Comparison of ENCODE assay signal across 27 mouse cellular contexts in genomic region chr5:22253318-22253717, GRCm38 (mm10).
DNase-seq lines count a peak whose midpoint lies in the region; ATAC-seq and TF ChIP-seq lines count a peak whose summit lies in the region.
"Had no signal": no experiment of that assay in that cellular context is flagged by ENCODE, and none has a peak within 500 bp of the region (broad histone marks: within the 10 kb centered on the region; RNA-seq: fewer than 3 reads in every experiment).

No protein-coding gene starts in this region.

- TF ChIP-seq CTCF in hindbrain, postnatal 0 days (IDR thresholded peaks at IDR 0.05; ENCODE audit: low read depth), result no peak
- no peak for TF ChIP-seq CTCF in cerebellum, adult 2 months (IDR thresholded peaks at IDR 0.05; ENCODE audit: borderline replicate concordance, insufficient read depth, low read depth, low read length)

- peaks cover 4% of the 10 kb centered on the region; the same call in 1 of the 2 replicates for H3K4me1 ChIP-seq in hindbrain, postnatal 0 days (ENCODE audit: insufficient read depth, low read length)
- H3K4me1 ChIP-seq in hindbrain, embryonic 13.5 days (replicated peaks), result peaks cover 5% of the 10 kb centered on the region; the same call in 1 of the 2 replicates
- peaks cover 20% of the 10 kb centered on the region for H3K4me1 ChIP-seq in cerebellum, adult 2 months (ENCODE audit: control insufficient read depth, insufficient read depth, low read length)
- H3K4me1 ChIP-seq in kidney, embryonic 14.5 days (ENCODE audit: control insufficient read depth, insufficient read depth, low read length), result no peaks in the 10 kb centered on the region
- H3K4me1 ChIP-seq in midbrain, embryonic 11.5 days (ENCODE audit: control insufficient read depth, insufficient read depth, low read length), result no peaks in the 10 kb centered on the region; the same call in 1 of the 2 replicates
- H3K4me1 ChIP-seq: embryonic facial prominence, embryonic 10.5 days; embryonic facial prominence, embryonic 15.5 days; heart, embryonic 12.5 days; kidney, embryonic 15.5 days; liver, embryonic 15.5 days; lung, embryonic 15.5 days had no signal

- H3K27ac ChIP-seq in hindbrain, postnatal 0 days, result no peak overlapping the region
- H3K27ac ChIP-seq in hindbrain, embryonic 13.5 days, result no peak overlapping the region
- H3K27ac ChIP-seq in cerebellum, adult 2 months (ENCODE audit: insufficient read depth, low read length), result peak overlapping the region; percentile 14
- H3K27ac ChIP-seq in kidney, embryonic 14.5 days (ENCODE audit: low read depth, low read length), result no peak overlapping the region
- no peak overlapping the region for H3K27ac ChIP-seq in midbrain, embryonic 11.5 days (ENCODE audit: low read depth, low read length)
- H3K27ac ChIP-seq: embryonic facial prominence, embryonic 10.5 days; embryonic facial prominence, embryonic 15.5 days; kidney, embryonic 15.5 days; layer of hippocampus, adult 2 months; liver, embryonic 15.5 days; lung, embryonic 15.5 days; midbrain, embryonic 12.5 days had no signal

- 0 out of 2 replicates have a peak, but pooled peaks have one; percentile 43 for ATAC-seq in hindbrain, postnatal 0 days
- ATAC-seq in hindbrain, embryonic 13.5 days (ENCODE audit: low FRiP score), result no peak
- ATAC-seq in cerebellum, adult (ENCODE audit: insufficient number of reproducible peaks, low FRiP score, low TSS enrichment), result peak; percentile 85
- ATAC-seq in kidney, embryonic 14.5 days (ENCODE audit: low FRiP score, low TSS enrichment), result no peak
- no peak for ATAC-seq in midbrain, embryonic 11.5 days (ENCODE audit: low FRiP score)
- ATAC-seq: CD4-positive, CD25-positive, alpha-beta regulatory T cell, adult 4 months; forebrain, embryonic 14.5 days; intestine, postnatal 0 days had no signal

- WGBS in hindbrain, postnatal 0 days, result 63% methylated on average over 6 of the region's 6 CpGs
- WGBS in hindbrain, embryonic 13.5 days, result 90% methylated on average over 6 of the region's 6 CpGs
- 20% methylated on average over 6 of the region's 6 CpGs for WGBS in cerebellum, adult 2 months
- WGBS in kidney, embryonic 14.5 days, result 94% methylated on average over 6 of the region's 6 CpGs
- WGBS in midbrain, embryonic 11.5 days, result 92% methylated on average over 6 of the region's 6 CpGs

- no peak overlapping the region for H3K4me3 ChIP-seq in hindbrain, postnatal 0 days (ENCODE audit: low read length)
- H3K4me3 ChIP-seq in hindbrain, embryonic 13.5 days, result no peak overlapping the region
- no peak overlapping the region for H3K4me3 ChIP-seq in cerebellum, adult 2 months (replicated peaks; ENCODE audit: insufficient read depth, low read depth, low read length)
- H3K4me3 ChIP-seq in kidney, embryonic 14.5 days (ENCODE audit: low read length), result no peak overlapping the region
- H3K4me3 ChIP-seq in midbrain, embryonic 11.5 days (ENCODE audit: low read depth, low read length), result no peak overlapping the region
- H3K4me3 ChIP-seq: embryonic facial prominence, embryonic 10.5 days; embryonic facial prominence, embryonic 15.5 days; heart, embryonic 12.5 days; kidney, embryonic 15.5 days; layer of hippocampus, adult 2 months; liver, embryonic 15.5 days; lung, embryonic 15.5 days; midbrain, embryonic 12.5 days had no signal

- no peak overlapping the region for H3K9ac ChIP-seq in hindbrain, postnatal 0 days (replicated peaks; ENCODE audit: low read length)
- no peak overlapping the region for H3K9ac ChIP-seq in hindbrain, embryonic 13.5 days
- no peak overlapping the region for H3K9ac ChIP-seq in kidney, embryonic 14.5 days (ENCODE audit: low read depth, low read length)
- no peak overlapping the region for H3K9ac ChIP-seq in midbrain, embryonic 11.5 days (ENCODE audit: low read length)
- H3K9ac ChIP-seq: embryonic facial prominence, embryonic 15.5 days; heart, embryonic 12.5 days; kidney, embryonic 15.5 days; liver, embryonic 15.5 days; lung, embryonic 15.5 days; midbrain, embryonic 12.5 days had no signal

- intact Hi-C loops in left cerebral cortex, postnatal 10 days (cut with DNase I), result no loop called here

- peak; percentile 35 for DNase-seq in hindbrain, postnatal 0 days (ENCODE audit: low spot score)
- peak; percentile 83 to 91 for DNase-seq in cerebellum, adult 2 months
- DNase-seq in cerebellum, postnatal 14 days, result peak; percentile 82 to 87
- no peak for DNase-seq in midbrain, embryonic 11.5 days (ENCODE audit: low spot score, missing footprints)
- DNase-seq in left cerebral cortex, postnatal 10 days (ENCODE audit: extremely low spot score in 1 of 2, low spot score in 2 of 2), result no peak
- DNase-seq: adrenal gland, postnatal 14 days; gastrocnemius, postnatal 25 days; heart, adult 18-20 months; heart, postnatal 4 days; kidney, postnatal 25 days; retina, postnatal 1 day; right cerebral cortex, postnatal 14 days; thymus, postnatal 4 days had no signal

- no peaks in the 10 kb centered on the region for H3K27me3 ChIP-seq in hindbrain, postnatal 0 days (ENCODE audit: insufficient read depth, low read length)
- no peaks in the 10 kb centered on the region for H3K27me3 ChIP-seq in hindbrain, embryonic 13.5 days
- H3K27me3 ChIP-seq in cerebellum, adult 2 months (ENCODE audit: control insufficient read depth, insufficient read depth, low read length), result no peaks in the 10 kb centered on the region
- no peaks in the 10 kb centered on the region for H3K27me3 ChIP-seq in kidney, embryonic 14.5 days (ENCODE audit: control insufficient read depth, insufficient read depth, low read length)
- H3K27me3 ChIP-seq in midbrain, embryonic 11.5 days (ENCODE audit: control insufficient read depth, insufficient read depth, low read length), result no peaks in the 10 kb centered on the region
- H3K27me3 ChIP-seq: embryonic facial prominence, embryonic 15.5 days; heart, embryonic 12.5 days; kidney, embryonic 15.5 days; liver, embryonic 15.5 days; lung, embryonic 15.5 days; midbrain, embryonic 12.5 days had no signal

- no peak overlapping the region for H3K4me2 ChIP-seq in hindbrain, postnatal 0 days (ENCODE audit: low read depth, low read length)
- no peak overlapping the region for H3K4me2 ChIP-seq in hindbrain, embryonic 13.5 days
- H3K4me2 ChIP-seq in kidney, embryonic 14.5 days (replicated peaks; ENCODE audit: low read depth, low read length), result no peak overlapping the region
- no peak overlapping the region for H3K4me2 ChIP-seq in midbrain, embryonic 11.5 days
- H3K4me2 ChIP-seq: embryonic facial prominence, embryonic 15.5 days; heart, embryonic 12.5 days; kidney, embryonic 15.5 days; liver, embryonic 15.5 days; lung, embryonic 15.5 days; midbrain, embryonic 12.5 days had no signal

- H3K9me3 ChIP-seq in hindbrain, postnatal 0 days (ENCODE audit: low read length), result no peaks in the 10 kb centered on the region
- H3K9me3 ChIP-seq in hindbrain, embryonic 13.5 days, result no peaks in the 10 kb centered on the region
- no peaks in the 10 kb centered on the region for H3K9me3 ChIP-seq in kidney, embryonic 14.5 days (ENCODE audit: control insufficient read depth, low read length)
- H3K9me3 ChIP-seq in midbrain, embryonic 11.5 days (ENCODE audit: control insufficient read depth, low read length), result no peaks in the 10 kb centered on the region
- H3K9me3 ChIP-seq: embryonic facial prominence, embryonic 10.5 days; embryonic facial prominence, embryonic 15.5 days; heart, embryonic 12.5 days; kidney, embryonic 15.5 days; liver, embryonic 15.5 days; lung, embryonic 15.5 days; midbrain, embryonic 12.5 days had no signal

- TF ChIP-seq POLR2A in cerebellum, adult 2 months (IDR thresholded peaks at IDR 0.05; ENCODE audit: borderline replicate concordance, insufficient read depth, low read length), result no peak; the same call in 1 of the 2 replicates

- no peaks in the 10 kb centered on the region for H3K36me3 ChIP-seq in hindbrain, postnatal 0 days (ENCODE audit: insufficient read depth, low read length)
- no peaks in the 10 kb centered on the region for H3K36me3 ChIP-seq in hindbrain, embryonic 13.5 days
- no peaks in the 10 kb centered on the region for H3K36me3 ChIP-seq in kidney, embryonic 14.5 days (ENCODE audit: control insufficient read depth, insufficient read depth, low read length)
- H3K36me3 ChIP-seq in midbrain, embryonic 11.5 days (ENCODE audit: control insufficient read depth, insufficient read depth, low read length), result no peaks in the 10 kb centered on the region
- H3K36me3 ChIP-seq: embryonic facial prominence, embryonic 10.5 days; embryonic facial prominence, embryonic 15.5 days; heart, embryonic 12.5 days; kidney, embryonic 15.5 days; liver, embryonic 15.5 days; lung, embryonic 15.5 days; midbrain, embryonic 12.5 days had no signal

Comparison
In these comparisons a context has a peak if more than half of its experiments do, and no peak if none do; other contexts are left out.
1. ATAC-seq: peak in hindbrain, postnatal 0 days (single experiment) and cerebellum, adult (single experiment); none in hindbrain, embryonic 13.5 days (single experiment), kidney, embryonic 14.5 days (single experiment) and midbrain, embryonic 11.5 days (single experiment).
2. DNase-seq: peak in hindbrain, postnatal 0 days (single experiment), cerebellum, adult 2 months (2 of 2) and cerebellum, postnatal 14 days (2 of 2); none in midbrain, embryonic 11.5 days (single experiment) and left cerebral cortex, postnatal 10 days (0 of 2).